ENCODE assay signal across 20 mouse cellular contexts in the genomic region with DNA sequence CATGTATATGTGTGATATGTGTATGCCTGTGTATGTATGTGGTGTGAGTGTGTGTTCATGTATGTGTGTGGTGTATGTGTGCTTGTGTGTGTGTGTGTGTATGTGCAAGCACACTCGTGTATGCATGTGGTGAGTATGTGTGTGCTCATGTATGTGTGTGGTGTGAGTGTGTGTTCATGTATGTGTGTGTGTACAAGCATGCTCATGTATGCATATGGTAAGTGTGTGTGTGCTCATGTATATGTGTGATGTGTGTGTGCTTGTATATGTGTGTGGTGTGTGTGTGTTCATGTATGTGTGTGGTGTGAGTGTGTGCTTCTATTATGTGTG. TPM values are rescaled to one million over a fixed set of nuclear protein-coding genes. Genes with fewer than 3 reads are reported as not detected.
DNase-seq lines count a peak whose midpoint lies in the region; ATAC-seq and TF ChIP-seq lines count a peak whose summit lies in the region.
"Had no signal": no experiment of that assay in that cellular context is flagged by ENCODE, and none has a peak within 500 bp of the region (broad histone marks: within the 10 kb centered on the region; RNA-seq: fewer than 3 reads in every experiment).

No protein-coding gene starts in this region.

- DNase-seq in embryonic facial prominence, embryonic 11.5 days (ENCODE audit: low spot score), result no peak
- no peak for DNase-seq in embryonic facial prominence, embryonic 10.5 days (ENCODE audit: low spot score)
- no peak for DNase-seq in kidney, postnatal 10 days
- no peak for DNase-seq in Muller cell, postnatal 12 days (ENCODE audit: inconsistent ontology term)
- DNase-seq: adrenal gland, adult 8-10 months; adrenal gland, postnatal 36 days; B cell, adult 2 months; cerebellum, adult 11 months; cerebellum, adult 8-10 months; cerebellum, postnatal 14 days; embryo, embryonic 11 days; gastrocnemius, postnatal 14 days had no signal

- H3K9me3 ChIP-seq in embryonic facial prominence, embryonic 11.5 days (replicated peaks; ENCODE audit: control insufficient read depth, low read length), result no peaks in the 10 kb centered on the region
- H3K9me3 ChIP-seq in embryonic facial prominence, embryonic 10.5 days, result no peaks in the 10 kb centered on the region
- H3K9me3 ChIP-seq in kidney, embryonic 14.5 days (ENCODE audit: control insufficient read depth, low read length), result no peaks in the 10 kb centered on the region
- H3K9me3 ChIP-seq in hindbrain, embryonic 16.5 days (ENCODE audit: control insufficient read depth, low read length), result no peaks in the 10 kb centered on the region
- H3K9me3 ChIP-seq: embryonic facial prominence, embryonic 13.5 days; forebrain, embryonic 15.5 days; heart, embryonic 12.5 days; hindbrain, embryonic 15.5 days had no signal

- WGBS in embryonic facial prominence, embryonic 11.5 days, result 82% methylated on average over 1 of the region's 1 CpGs
- 93% methylated on average over 1 of the region's 1 CpGs for WGBS in embryonic facial prominence, embryonic 10.5 days
- WGBS in kidney, embryonic 14.5 days, result 96% methylated on average over 1 of the region's 1 CpGs
- 86% methylated on average over 1 of the region's 1 CpGs for WGBS in small intestine, adult 2 months
- WGBS in hindbrain, embryonic 16.5 days, result 90% methylated on average over 1 of the region's 1 CpGs

- ATAC-seq in embryonic facial prominence, embryonic 11.5 days (replicated peaks; ENCODE audit: insufficient number of reproducible peaks, low FRiP score, low TSS enrichment, low read depth), result 0 out of 2 replicates have a peak, but pooled peaks have one; percentile 16
- 0 out of 2 replicates have a peak, but pooled peaks have one; percentile 3 for ATAC-seq in kidney, embryonic 14.5 days (ENCODE audit: low FRiP score, low TSS enrichment)
- peak; percentile 1 for ATAC-seq in activated CD4-positive, CD25-positive, alpha-beta regulatory T cell, adult 4 months
- ATAC-seq in hindbrain, embryonic 16.5 days, result no peak
- ATAC-seq: forebrain, embryonic 15.5 days had no signal

- TF ChIP-seq POLR2A in small intestine, adult 2 months (IDR thresholded peaks at IDR 0.05; ENCODE audit: low read depth, low read length), result no peak

- TF ChIP-seq CTCF in small intestine, adult 2 months (IDR thresholded peaks at IDR 0.05; ENCODE audit: extremely low read depth, insufficient read length, insufficient replicate concordance, low read depth, low read length), result no peak

- no peaks in the 10 kb centered on the region for H3K36me3 ChIP-seq in embryonic facial prominence, embryonic 11.5 days (replicated peaks; ENCODE audit: control insufficient read depth, insufficient read depth, low read depth, low read length)
- no peaks in the 10 kb centered on the region for H3K36me3 ChIP-seq in embryonic facial prominence, embryonic 10.5 days (replicated peaks)
- 0 out of 2 replicates have a peak, but pooled peaks cover 4% of the 10 kb centered on the region for H3K36me3 ChIP-seq in kidney, embryonic 14.5 days (ENCODE audit: control insufficient read depth, insufficient read depth, low read length)
- H3K36me3 ChIP-seq in small intestine, adult 2 months (ENCODE audit: control insufficient read depth, insufficient read depth, low read length), result peaks cover 23% of the 10 kb centered on the region
- H3K36me3 ChIP-seq in hindbrain, embryonic 16.5 days (ENCODE audit: control insufficient read depth, insufficient read depth, low read length), result no peaks in the 10 kb centered on the region
- H3K36me3 ChIP-seq: forebrain, embryonic 15.5 days; heart, embryonic 12.5 days; hindbrain, embryonic 15.5 days had no signal

- no peaks in the 10 kb centered on the region for H3K27me3 ChIP-seq in embryonic facial prominence, embryonic 11.5 days (ENCODE audit: control insufficient read depth, insufficient read depth, low read length)
- peaks cover 30% of the 10 kb centered on the region for H3K27me3 ChIP-seq in embryonic facial prominence, embryonic 10.5 days (replicated peaks; ENCODE audit: low read depth, poor library complexity, severe bottlenecking)
- H3K27me3 ChIP-seq in kidney, embryonic 14.5 days (ENCODE audit: control insufficient read depth, insufficient read depth, low read length), result no peaks in the 10 kb centered on the region
- no peaks in the 10 kb centered on the region for H3K27me3 ChIP-seq in small intestine, adult 2 months (ENCODE audit: control insufficient read depth, insufficient read depth, low read length)
- H3K27me3 ChIP-seq in hindbrain, embryonic 16.5 days (replicated peaks; ENCODE audit: control insufficient read depth, insufficient read depth, low read length), result no peaks in the 10 kb centered on the region
- H3K27me3 ChIP-seq: forebrain, embryonic 15.5 days; heart, embryonic 12.5 days; hindbrain, embryonic 15.5 days had no signal

- no peak overlapping the region for H3K4me3 ChIP-seq in embryonic facial prominence, embryonic 11.5 days (ENCODE audit: low read depth, low read length)
- H3K4me3 ChIP-seq in embryonic facial prominence, embryonic 10.5 days, result no peak overlapping the region
- H3K4me3 ChIP-seq in kidney, embryonic 14.5 days (ENCODE audit: low read length), result no peak overlapping the region
- H3K4me3 ChIP-seq in small intestine, adult 2 months (ENCODE audit: low read depth, low read length), result no peak overlapping the region
- no peak overlapping the region for H3K4me3 ChIP-seq in hindbrain, embryonic 16.5 days (ENCODE audit: low read length)
- H3K4me3 ChIP-seq: heart, embryonic 12.5 days had no signal

- H3K9ac ChIP-seq in embryonic facial prominence, embryonic 11.5 days (replicated peaks; ENCODE audit: low read length), result no peak overlapping the region
- no peak overlapping the region for H3K9ac ChIP-seq in kidney, embryonic 14.5 days (ENCODE audit: low read depth, low read length)
- H3K9ac ChIP-seq in hindbrain, embryonic 16.5 days (ENCODE audit: low read depth, low read length), result no peak overlapping the region
- H3K9ac ChIP-seq: heart, embryonic 12.5 days had no signal

- H3K4me1 ChIP-seq in embryonic facial prominence, embryonic 11.5 days (ENCODE audit: control insufficient read depth, insufficient read depth, low read length), result no peaks in the 10 kb centered on the region
- H3K4me1 ChIP-seq in embryonic facial prominence, embryonic 10.5 days, result peaks cover 12% of the 10 kb centered on the region
- H3K4me1 ChIP-seq in kidney, embryonic 14.5 days (ENCODE audit: control insufficient read depth, insufficient read depth, low read length), result no peaks in the 10 kb centered on the region
- H3K4me1 ChIP-seq in small intestine, adult 2 months (ENCODE audit: control insufficient read depth, insufficient read depth, insufficient read length, low read length), result peaks cover 10% of the 10 kb centered on the region
- peaks cover 7% of the 10 kb centered on the region; the same call in 1 of the 2 replicates for H3K4me1 ChIP-seq in hindbrain, embryonic 16.5 days (ENCODE audit: control insufficient read depth, insufficient read depth, low read depth, low read length)

- H3K27ac ChIP-seq in embryonic facial prominence, embryonic 11.5 days (replicated peaks; ENCODE audit: low read depth, low read length), result no peak overlapping the region
- H3K27ac ChIP-seq in embryonic facial prominence, embryonic 10.5 days (replicated peaks), result no peak overlapping the region
- no peak overlapping the region for H3K27ac ChIP-seq in kidney, embryonic 14.5 days (ENCODE audit: low read depth, low read length)
- 0 out of 2 replicates have a peak overlapping the region, but pooled peaks have one; percentile 14 for H3K27ac ChIP-seq in small intestine, adult 2 months (ENCODE audit: insufficient read depth, low read depth, low read length)
- H3K27ac ChIP-seq in hindbrain, embryonic 16.5 days (ENCODE audit: low read depth, low read length), result no peak overlapping the region
- H3K27ac ChIP-seq: embryonic facial prominence, embryonic 13.5 days; forebrain, embryonic 15.5 days; hindbrain, embryonic 15.5 days had no signal

- no peak overlapping the region for H3K4me2 ChIP-seq in embryonic facial prominence, embryonic 11.5 days (ENCODE audit: low read depth, low read length)
- H3K4me2 ChIP-seq in kidney, embryonic 14.5 days (replicated peaks; ENCODE audit: low read depth, low read length), result no peak overlapping the region
- no peak overlapping the region for H3K4me2 ChIP-seq in hindbrain, embryonic 16.5 days (ENCODE audit: low read length)

RNA-seq across cellular contexts. Expression of a gene that starts 23.0 kb away (rescaled TPM):
- polyA plus RNA-seq in embryonic facial prominence, embryonic 11.5 days (2014; fragmentation: Nextera tagmentation; extraction: Ambion mirVana), result 0.11 and 0.20 TPM in 2 replicates
- 0.35 and 0.38 TPM in 2 replicates for polyA plus RNA-seq in embryonic facial prominence, embryonic 10.5 days (2016; fragmentation: Nextera tagmentation; extraction: Ambion mirVana)
- 0.13 and 0.22 TPM in 2 replicates for polyA plus RNA-seq in kidney, embryonic 14.5 days (2014; fragmentation: Nextera tagmentation; extraction: Ambion mirVana)
- polyA plus RNA-seq in activated CD4-positive, CD25-positive, alpha-beta regulatory T cell, adult 4 months (2017; shearing (Covaris generic)), result 10 to 100 TPM; 53.6 to 63.4 TPM
- polyA plus RNA-seq in small intestine, adult 2 months (2012; rRNA removed), result 9.4 and 13.4 TPM in 2 replicates
- 0.50 TPM in 2 replicates for polyA plus RNA-seq in hindbrain, embryonic 16.5 days (2015; fragmentation: Nextera tagmentation; extraction: Ambion mirVana)

RNA-seq across cellular contexts. Expression of a gene that starts 28.3 kb away (rescaled TPM):
- polyA plus RNA-seq in embryonic facial prominence, embryonic 11.5 days (2014; fragmentation: Nextera tagmentation; extraction: Ambion mirVana), result 1.8 and 2.0 TPM in 2 replicates
- 3.7 and 4.9 TPM in 2 replicates for polyA plus RNA-seq in embryonic facial prominence, embryonic 10.5 days (2016; fragmentation: Nextera tagmentation; extraction: Ambion mirVana)
- 4.0 and 5.9 TPM in 2 replicates for polyA plus RNA-seq in kidney, embryonic 14.5 days (2014; fragmentation: Nextera tagmentation; extraction: Ambion mirVana)
- polyA plus RNA-seq in activated CD4-positive, CD25-positive, alpha-beta regulatory T cell, adult 4 months (2017; shearing (Covaris generic)), result 10 to 100 TPM; 67.8 to 77.8 TPM
- polyA plus RNA-seq in small intestine, adult 2 months (2012; rRNA removed), result 31.8 and 51.7 TPM in 2 replicates
- polyA plus RNA-seq in hindbrain, embryonic 16.5 days (2015; fragmentation: Nextera tagmentation; extraction: Ambion mirVana), result 5.6 and 6.2 TPM in 2 replicates
